Mouse (Mus musculus) bone marrow, adult 2 months (tissue): ENCODE measurements around the gene Stfa2l1.

ENCODE experiments used
- CTCF ChIP-seq: fragments of 200-500 bp; IDR thresholded peaks from 2 replicates; pipeline ENCODE4 v1.5.1; 2011; ENCODE audit warnings: low read length, control low read depth; ENCODE audit not compliant: control insufficient read depth, insufficient read depth
- POLR2A ChIP-seq: fragments of 200-500 bp; IDR thresholded peaks from 2 replicates; pipeline ENCODE4 v1.6.1; 2011; ENCODE audit warnings: low read depth, mild to moderate bottlenecking, control low read depth, low read length, borderline replicate concordance; ENCODE audit not compliant: control insufficient read depth

GRCm38 (mm10) chr16:36176108-36176507 is 19.5 kb downstream of the Stfa2l1 start:
- TF ChIP-seq POLR2A = no peak
- no peak for TF ChIP-seq CTCF
